Mouse (Mus musculus) olfactory bulb, adult 2 months (tissue): ENCODE data around the gene Rnft1.

Experiments used
- CTCF ChIP-seq: fragments of 200-500 bp; IDR thresholded peaks from 2 replicates; pipeline ENCODE4 v1.5.1; 2012; ENCODE audit warnings: low read depth, mild to moderate bottlenecking, low read length, moderate library complexity; ENCODE audit not compliant: insufficient read depth
- POLR2A ChIP-seq: fragments of 200-500 bp; IDR thresholded peaks from 2 replicates; pipeline ENCODE4 v1.6.1; 2012; ENCODE audit warnings: mild to moderate bottlenecking, low read depth, low read length, moderate library complexity; ENCODE audit not compliant: insufficient read depth

DNA sequence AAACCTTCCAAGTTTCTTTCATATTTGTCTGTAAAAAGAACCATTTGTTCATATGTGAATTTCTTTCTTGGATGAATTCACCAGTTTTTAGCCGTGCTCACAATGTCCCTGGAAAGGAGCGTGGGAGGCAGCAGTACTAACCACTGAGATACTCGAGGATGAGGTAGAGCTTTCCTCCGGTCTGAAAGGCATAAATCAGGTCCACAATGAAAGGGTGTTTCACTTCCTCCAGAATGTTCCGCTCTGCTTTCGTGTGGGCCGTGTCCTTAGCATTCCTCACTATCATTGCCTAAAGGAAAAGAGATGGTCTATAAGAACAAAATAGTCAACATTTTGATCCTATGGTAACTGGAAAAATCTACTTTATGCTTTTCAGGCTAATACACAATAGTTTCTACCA, 35.3 kb downstream of the Rnft1 start:
- TF ChIP-seq POLR2A, result no peak
- TF ChIP-seq CTCF, result no peak
